Mouse (Mus musculus): Measurements from ENCODE around the gene Cnih1.
"Not testable (repeated sequence)": the region's sequence is repeated elsewhere in the genome, so short reads cannot be mapped to it uniquely, and the experiment has no call there.

Gene Cnih1

DNA sequence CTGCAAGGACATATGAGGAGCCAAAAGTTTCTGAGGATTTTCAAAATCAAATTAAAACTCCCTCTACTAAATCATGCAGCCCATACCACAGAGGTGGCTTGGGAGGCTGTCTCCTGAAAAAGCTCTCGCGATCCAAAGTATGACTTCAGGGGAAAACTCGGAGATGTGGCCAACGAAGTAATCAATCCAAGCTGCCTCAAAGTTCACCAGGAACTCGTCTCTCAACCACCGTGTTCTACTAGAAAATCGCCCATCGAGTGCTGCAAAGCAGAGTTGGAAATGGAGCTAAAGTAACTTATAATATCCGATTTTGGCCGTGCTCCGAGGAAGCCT is 791 bp downstream of the Cnih1 start:
- no peak for DNase-seq

DNA sequence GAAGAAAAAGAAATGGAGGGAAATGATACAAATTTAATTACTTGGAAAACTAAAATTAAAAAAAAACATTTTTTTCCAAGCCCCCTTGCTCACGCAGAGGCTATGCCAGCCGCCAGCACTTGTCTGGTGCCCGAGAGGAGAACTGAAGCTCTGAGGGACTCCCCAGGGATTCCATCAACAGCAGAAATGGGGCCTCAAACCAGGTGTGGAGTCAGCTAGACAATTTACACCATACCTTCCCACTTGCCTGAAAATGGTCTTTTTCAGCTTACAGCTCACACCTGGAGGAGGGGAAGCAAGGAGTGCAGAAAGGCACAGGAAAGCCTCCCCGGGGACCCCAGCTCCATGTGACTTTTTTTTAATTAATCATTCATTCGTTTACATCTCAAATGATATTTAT is 3.0 kb downstream of the Cnih1 start:
- no peak for DNase-seq

DNA sequence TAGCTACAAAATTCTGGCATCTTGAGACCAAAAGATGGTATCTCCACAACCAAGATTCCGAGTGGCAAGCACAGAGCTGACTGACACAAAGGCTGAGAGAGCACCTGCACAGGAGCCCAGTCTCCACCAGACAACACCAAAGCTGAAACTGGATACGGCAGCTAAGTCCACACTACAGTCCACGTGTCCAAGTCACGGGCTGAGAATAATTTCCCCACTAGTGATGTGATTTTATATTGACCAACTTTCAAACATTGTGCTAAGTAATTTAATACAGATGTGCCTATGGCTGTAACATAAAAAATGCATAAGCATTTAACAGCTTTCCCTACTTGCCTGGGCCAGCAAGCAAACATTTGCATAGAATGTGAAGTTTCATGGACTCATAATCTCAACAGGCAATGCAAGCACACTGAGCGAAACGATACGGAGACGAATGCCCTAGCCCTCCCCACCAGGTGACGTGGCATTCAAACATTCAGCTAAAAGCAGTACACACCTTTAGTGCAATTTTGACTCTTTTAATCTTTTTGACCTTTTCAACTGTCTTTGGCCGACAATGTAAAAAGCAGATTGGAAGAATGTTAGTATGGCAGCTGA is 4.8 kb downstream of the Cnih1 start:
- DNase-seq: no peak

DNA sequence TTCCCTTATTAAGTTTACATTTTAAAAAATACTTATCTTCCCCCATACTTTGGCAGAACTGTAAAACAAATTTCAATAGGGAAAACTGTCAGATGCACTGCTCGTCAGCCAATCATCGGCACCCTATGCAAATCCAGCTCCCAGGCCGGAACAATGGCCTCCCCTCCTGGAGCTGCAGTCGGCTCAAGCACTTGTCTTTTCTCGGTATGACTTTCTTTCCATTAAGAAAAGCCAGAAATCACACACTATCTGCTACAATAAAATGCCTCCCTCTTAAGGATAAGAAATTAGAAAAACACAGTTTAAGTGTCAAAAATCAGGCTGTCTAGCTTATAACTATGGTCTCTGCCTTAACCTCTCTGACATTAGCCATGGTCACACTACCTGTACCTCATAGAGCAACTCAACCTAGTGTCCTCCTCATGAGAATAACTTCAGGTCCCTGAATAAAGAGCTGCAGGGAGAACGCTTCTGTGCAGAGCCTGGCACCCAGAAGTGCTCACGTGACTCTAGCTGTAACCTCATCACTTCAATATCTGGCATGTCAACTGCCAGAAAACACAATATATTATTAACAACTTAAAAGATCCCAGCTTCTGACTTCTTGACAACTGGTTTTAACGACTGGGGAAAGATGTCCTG is 5.9 kb downstream of the Cnih1 start:
- DNase-seq: no peak

DNA sequence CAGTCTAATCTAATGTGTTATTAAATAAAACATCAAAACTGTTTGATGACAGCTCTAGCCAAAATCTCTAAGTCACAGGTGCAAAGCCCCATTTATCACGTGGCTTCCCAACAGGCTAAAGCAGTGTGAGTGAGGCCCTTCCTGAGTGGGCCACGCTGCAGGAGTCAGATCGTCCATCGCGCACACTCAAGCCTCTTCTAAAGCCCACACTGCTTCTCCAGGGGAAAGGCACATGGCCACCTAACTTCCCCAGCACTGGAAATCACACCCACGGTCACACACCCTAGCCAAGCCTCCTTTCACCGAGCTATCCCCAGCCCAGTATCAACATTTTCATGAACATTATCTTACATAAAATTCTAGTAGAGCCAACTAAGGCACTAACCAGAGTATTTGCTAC is 7.1 kb downstream of the Cnih1 start:
- DNase-seq: no peak

DNA sequence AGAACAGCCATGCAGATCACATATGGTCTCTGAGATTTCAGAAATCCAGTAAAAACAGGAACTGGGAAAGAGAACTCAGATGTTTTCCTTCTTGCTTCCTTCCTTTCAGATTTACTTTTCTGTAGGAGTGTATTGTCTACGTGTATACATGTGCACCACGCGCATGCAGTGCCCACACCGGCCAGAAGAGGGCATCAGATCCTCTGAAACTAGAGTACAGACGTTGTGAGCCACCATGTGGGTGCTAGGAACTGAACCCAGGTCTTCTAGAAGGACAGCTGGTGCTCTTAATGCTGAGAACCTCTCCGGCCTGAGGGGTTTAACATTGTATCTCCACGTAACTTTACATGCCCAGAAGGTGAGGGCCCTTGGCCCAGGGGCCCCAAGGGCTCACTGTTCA is 9.0 kb downstream of the Cnih1 start:
- peak; percentile 31 to 35 for DNase-seq

DNA sequence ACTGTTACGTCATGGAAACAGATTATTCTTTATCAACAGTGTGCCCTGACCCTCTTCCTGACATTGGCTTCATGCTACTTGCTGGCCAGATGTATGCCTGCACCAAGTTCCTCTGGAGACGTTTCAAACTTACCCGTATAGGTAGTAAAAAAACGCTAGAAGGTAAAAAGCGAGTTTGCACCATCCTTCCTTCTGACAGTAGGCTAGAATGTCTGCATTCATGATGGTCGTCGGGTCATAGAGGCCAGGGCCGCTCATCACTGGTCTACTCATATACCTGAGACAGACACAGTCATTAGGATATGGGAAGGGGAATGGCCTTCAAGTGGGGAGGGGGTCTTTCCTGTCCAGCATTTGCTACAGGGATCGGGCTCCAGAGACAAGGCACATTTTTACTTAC is 9.5 kb downstream of the Cnih1 start:
- no peak for DNase-seq

DNA sequence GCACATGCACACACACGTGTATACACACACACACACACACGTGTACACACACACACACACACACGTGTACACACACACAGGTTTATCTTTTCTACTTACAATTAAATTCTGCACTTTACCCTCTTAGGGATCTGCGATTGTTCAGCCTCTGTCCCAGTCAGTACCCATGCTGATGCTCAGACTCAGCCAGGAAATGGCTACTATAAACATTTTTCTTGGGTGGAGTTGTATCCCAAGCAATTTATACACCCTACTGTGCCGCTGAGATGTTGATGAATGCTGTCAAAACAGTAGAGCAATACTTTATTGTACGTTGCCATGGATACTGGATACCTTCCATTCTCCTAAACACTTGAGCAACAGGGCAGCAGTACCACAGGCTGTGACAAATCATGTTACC is 18.2 kb downstream of the Cnih1 start:
- no peak for DNase-seq

DNA sequence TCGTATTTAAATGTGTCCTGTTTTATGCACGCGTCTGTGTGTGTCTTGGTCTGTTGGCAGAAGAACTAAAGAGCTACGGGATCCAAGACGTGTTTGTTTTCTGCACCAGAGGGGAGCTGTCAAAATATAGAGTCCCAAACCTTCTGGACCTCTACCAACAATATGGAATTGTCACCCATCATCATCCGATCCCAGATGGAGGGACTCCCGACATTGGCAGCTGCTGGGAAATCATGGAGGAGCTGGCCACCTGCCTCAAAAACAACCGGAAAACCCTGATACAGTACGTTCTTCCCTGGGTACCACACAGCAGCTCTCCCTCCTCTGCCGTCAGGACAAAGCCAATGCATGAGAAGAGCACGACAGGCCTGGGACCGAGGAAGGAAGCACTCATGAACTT is 21.1 kb downstream of the Cnih1 start:
- peak; percentile 50 to 55 for DNase-seq

DNA sequence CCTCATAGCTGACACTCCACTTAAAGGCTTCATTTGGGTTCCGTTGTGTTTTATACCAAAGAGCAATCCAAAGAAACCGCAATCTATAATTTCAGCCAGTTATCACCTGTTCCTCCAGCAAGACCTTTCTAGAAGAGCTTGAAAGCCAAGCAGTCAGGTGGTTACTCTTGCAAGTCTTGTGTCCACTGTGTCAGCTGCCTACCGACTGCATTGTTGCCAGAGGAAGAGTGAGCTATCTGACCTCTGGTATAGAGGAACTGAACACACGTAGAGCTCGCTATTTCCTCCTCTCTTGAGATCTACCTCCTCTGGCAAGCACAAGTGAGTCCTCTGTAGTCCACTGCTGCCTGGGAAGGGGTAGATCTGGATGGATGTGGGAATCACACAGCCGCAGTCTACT is 27.0 kb downstream of the Cnih1 start:
- DNase-seq: no peak

DNA sequence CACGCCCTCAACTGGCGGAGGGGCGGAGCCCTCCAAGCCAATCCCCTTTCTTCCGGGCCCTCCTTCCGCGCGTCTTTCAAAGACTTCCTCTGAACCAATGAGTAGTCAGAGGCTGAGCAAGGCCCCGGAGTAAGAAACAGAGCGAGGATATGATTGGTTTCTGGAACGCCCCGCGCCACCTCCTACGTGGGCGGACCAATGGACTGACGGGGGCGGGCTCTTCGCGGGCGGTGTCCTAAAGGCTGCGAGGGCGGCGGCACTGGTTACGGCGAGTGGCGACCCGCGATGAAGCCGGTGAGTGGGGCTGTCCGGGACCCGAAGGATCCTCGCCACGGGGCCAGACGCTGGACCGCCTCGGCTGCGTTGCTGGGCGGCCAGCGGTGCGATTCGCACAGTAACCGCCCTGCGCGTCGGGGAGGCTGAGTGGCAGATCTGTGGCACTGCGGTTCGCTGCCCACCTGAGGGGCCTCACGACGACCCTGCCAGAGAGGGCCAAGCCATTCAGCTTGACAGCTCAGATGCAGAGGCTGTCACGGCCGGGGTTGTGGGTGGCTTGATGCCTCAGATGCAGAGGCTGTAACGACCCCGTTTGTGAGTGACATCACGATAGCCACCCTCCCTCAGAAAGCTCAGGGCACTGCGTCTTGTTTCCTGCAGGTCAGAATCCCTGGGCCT is 27.7 kb downstream of the Cnih1 start, which contains the start of gene Cdkn3:
TSS of gene Cdkn3 (plus strand) at position 187 of the 675 bp plus-strand sequence.
- peak; percentile 90 to 92 for DNase-seq

DNA sequence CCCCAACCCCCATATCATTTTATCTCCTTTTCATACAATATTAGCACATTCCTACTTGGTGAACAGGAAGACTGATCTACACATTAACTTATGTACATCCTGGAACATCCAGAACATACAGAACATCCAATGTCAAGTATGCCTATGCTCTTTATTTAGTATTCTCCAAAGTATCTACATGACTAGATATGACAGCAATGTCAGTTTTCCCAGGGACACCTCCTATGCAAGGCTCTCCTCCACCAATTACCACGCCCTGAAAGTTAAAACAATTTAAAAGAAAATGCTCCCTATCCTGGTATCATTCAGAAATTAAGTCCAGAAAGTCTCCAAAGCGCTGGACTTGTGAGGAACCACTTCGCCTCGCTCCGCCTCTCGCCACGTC is 28.2 kb downstream of the Cnih1 start:
- DNase-seq: no peak

DNA sequence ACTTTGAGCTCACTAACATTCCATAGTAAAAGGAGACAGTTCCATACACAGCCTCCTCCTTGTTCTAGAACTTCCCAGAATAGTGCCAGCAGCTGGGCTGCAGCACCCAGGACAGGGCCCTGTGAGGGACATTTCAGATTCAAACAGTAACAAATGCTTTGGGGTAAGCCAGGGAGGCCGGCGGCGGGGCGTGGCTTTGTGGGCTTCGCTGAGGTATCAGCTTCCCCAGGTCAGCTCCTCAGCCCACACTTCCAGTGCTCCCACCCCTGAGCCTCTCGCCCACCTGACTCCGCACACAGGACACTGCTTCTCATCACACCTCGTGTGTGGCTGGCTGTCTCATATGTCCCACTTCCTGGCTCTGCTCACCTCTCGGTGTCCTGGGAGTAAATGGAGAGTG is 30.5 kb downstream of the Cnih1 start:
- no peak for DNase-seq

DNA sequence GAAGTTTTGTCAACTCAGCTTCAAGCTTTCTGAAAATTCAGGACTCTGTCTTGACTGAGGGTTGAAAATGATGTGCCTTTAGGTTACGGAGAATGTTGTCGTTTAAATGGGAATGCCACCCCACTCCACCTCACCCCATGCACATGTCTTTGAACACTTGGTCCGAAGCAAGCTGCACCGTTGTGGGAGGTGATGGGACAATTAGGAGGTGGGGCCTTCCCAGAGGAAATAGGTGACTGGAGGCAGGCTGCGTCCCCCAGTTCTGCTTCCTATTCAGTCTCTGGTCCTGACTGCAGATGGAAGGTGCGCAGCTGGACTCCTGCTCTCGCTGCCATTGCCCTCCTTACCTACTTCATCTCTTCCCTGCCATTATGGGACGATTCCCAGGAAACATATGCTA is 32.4 kb downstream of the Cnih1 start:
- no peak for DNase-seq

DNA sequence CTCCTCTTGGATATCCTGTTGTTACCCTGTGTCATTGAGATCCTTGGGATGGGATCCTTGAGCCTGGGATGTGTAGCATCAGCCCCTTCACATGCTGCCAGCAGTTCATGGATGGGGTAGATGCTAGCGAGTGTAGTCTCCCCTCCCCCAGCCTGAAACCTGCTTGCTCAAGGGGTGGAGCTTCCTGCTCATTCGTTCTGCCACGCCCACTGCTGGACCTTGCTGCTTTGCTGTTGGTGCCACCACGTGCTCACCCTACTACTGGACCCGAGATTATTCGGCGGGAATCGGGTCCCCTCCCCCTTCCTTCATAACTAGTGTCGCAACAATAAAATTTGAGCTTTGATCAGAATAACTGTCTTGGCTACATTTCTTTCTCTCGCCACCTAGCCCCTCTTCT is 33.8 kb downstream of the Cnih1 start:
- DNase-seq: not testable (repeated sequence)

DNA sequence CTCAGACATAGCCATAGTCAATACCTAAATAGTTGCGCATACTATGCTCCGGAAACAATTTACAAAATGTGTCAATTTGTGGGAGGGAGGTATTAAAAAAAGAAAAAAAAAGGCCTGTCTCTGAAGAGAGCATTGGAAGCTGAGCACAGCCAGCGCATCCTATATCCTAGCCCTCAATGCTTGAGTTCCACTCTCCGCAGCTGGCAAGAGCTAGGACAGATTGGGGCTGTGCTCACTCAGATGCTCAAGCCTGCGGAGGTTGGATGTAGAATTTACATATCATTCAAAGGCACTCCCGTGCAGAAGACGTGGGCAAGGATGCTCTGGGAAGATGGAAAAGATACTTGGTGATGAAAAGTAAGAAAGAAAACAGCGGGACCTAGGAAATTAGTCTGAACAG is 42.8 kb downstream of the Cnih1 start:
- no peak for DNase-seq

DNA sequence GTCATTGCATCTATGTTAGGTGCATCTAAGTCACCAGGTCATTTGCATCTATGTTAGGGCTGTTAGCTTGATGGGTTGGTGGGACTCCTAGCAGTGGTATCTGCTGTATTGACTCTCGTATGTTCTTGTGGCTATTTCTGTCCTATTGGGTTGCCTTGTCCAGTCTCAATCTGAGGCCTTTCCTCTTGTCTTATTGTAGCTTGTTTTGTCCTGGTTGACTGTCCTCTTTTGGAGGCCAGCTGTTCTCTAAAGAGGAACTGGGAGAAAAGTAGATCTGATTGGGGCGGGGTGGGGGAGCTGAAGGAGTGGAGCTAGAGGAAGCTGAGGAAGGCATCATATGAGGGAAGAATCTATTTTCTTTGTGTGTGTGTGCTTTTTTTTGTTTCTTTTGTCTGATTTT is 45.5 kb downstream of the Cnih1 start:
- DNase-seq: no peak

DNA sequence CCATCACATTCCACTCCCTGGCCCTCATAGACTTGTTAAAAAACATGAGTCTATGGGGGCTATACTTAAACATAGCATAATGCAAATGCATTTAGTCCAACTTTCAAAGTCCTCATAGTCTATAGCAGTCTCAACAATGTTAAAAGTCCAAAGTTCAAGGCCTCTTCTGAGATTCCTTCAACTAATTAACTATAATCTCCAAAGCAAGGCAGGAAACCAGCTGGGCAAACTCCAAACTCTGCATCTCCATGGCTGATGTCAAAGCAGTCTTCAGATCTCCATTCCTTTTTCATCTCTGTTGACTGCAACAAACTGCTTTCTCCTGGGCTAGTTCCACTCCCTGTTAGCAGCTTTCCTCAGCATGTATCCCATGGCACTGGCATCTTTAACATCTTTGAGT is 50.9 kb downstream of the Cnih1 start:
- DNase-seq: not testable (repeated sequence)

DNA sequence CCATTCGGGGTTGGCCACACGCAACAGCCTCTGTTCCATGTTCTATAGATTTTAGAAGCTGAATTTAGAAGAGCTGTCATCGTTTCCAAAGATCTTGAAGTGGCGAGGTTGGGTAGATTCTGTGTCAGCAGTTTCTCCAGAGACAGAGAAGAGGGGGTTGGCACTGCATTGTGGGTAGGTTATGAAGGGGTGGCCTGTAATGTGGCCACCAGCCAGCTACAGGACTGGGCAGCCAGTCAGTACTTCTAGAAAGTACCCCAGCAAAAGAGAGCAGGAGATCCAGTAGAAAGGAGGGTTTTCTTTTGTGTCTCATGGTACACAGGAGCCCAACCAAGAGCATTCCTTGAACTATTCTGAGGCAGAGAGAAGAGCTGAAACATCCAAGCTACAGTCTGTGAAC is 51.8 kb downstream of the Cnih1 start:
- no peak for DNase-seq

DNA sequence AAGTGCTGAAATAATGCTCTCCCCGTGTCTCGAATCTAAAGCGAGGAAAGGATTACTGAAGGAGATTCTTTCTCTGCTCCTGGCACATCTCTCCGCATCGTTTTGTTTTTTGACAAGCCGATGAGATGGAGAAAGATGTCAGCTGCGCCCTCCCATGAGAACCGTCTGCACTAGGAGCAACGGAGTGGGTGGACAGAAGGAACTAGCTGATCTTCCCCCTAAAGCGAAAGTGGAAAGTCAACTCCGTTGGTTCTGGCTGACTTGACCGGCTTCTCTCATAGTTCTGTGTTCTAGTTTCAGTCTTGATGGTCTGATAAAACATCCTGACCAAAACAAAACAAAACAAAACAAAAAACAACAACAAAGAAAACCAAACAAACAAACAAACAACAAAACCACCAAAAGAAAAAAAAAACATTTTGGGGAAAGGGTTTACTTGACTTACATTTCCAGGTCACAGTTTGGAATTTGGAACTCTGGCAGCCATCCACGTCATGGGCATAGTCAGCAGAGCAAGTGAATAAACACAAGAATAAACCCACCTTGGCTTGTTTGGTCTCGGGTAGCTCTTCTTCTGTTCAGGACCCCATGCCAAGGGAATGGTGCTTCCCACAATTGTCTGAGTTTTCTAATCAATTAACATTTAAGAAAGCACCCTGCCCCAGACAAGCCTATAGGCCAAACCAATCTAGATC is 53.3 kb downstream of the Cnih1 start:
- no peak for DNase-seq

DNA sequence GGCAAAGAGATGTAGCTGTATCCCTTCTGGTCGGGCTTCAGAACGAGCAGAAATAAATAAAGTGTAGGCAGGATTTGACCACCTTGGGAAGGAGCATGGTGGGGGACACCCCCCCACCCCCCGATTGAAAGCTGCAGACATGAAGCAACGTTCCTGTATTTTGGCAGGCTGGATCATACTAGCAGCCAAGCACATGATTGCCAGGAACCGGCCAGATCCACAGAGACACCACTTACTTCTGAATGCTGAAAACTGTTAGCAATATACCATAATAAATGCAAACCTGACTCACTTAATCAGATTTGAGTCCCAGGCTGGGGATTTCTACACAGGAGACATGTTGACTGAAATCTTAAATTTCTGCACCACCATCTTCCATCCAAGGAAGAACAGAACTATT is 53.9 kb downstream of the Cnih1 start:
- DNase-seq: peak; percentile 25 to 28

DNA sequence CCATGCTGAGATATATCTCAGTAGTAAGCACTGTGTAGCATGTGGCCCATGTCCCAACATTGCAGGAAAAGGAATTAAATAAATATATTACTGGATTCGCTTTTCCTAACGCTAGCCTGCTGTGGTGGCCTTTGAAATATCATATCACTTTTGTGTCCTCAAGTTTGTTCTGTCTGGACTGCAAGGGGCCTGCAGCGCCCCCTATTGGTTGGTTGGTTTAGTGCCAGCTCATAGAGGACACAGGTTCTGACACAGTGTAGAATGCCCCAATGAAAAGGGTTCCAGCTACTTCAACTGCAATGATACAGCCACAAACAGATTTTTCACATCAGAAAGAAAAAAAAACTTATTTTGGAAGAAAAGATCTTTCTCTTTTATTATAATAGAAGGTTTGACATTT is 62.5 kb downstream of the Cnih1 start:
- peak; percentile 44 to 49 for DNase-seq

Measured in cerebellum, postnatal 10 days (tissue).